Mouse (Mus musculus) cerebellum, adult 2 months (tissue): Measurements from ENCODE around the gene St8sia6.

Experiments used
- CTCF ChIP-seq: fragments of 200-500 bp; IDR thresholded peaks from 2 replicates; pipeline ENCODE4 v1.5.1; 2011; ENCODE audit warnings: low read depth, mild to moderate bottlenecking, control low read depth, low read length, moderate library complexity, borderline replicate concordance; ENCODE audit not compliant: insufficient read depth
- POLR2A ChIP-seq: fragments of 200-500 bp; IDR thresholded peaks from 2 replicates; pipeline ENCODE4 v1.6.1; 2011; ENCODE audit warnings: low read length, control low read depth, borderline replicate concordance; ENCODE audit not compliant: insufficient read depth

GRCm38 (mm10) chr2:13808008-13808407 is 14.1 kb upstream of the St8sia6 start:
- TF ChIP-seq POLR2A: no peak
- TF ChIP-seq CTCF: no peak
